Mouse (Mus musculus): ENCODE measurements around the gene Pars2. TPM values are rescaled to one million over a fixed set of nuclear protein-coding genes. Genes with fewer than 3 reads are reported as not detected.

Gene Pars2
- polyA plus RNA-seq, 1 experiment from 2014 or later = 8.8 TPM

- Histone ChIP-seq H3K4me1 (peaks cover 19% of the 10 kb centered on the region), H3K27ac (replicated peaks) (no peak overlapping the region), H3K27me3 (replicated peaks) (no peaks in the 10 kb centered on the region), H3K9ac (replicated peaks) (no peak overlapping the region), H3K36me3 (peaks cover 49% of the 10 kb centered on the region), H3K9me3 (replicated peaks) (no peaks in the 10 kb centered on the region), H3K4me3 (replicated peaks) (no peak overlapping the region), H3K4me2 (no peak overlapping the region)
- ATAC-seq (ENCODE audit: low FRiP score) = no peak
- 91% methylated on average over 5 of the region's 5 CpGs for WGBS
Measured at GRCm38 (mm10) chr4:106676749-106677148, 25.9 kb downstream of the Pars2 start.

- under 1% methylated on average over 43 of the region's 43 CpGs for WGBS
- peak; percentile 93 for ATAC-seq (ENCODE audit: low FRiP score)
- Histone ChIP-seq H3K9ac (replicated peaks) (peak within 1 kb of the TSS; percentile 78), H3K27ac (replicated peaks) (peak within 1 kb of the TSS; percentile 60; the same call in 1 of the 2 replicates), H3K4me1 (peaks cover 19% of the 10 kb centered on the region), H3K9me3 (replicated peaks) (no peaks in the 10 kb centered on the region), H3K4me3 (replicated peaks) (peak within 1 kb of the TSS; percentile 80), H3K4me2 (peak within 1 kb of the TSS; percentile 86), H3K36me3 (peaks cover 32% of the 10 kb centered on the region), H3K27me3 (replicated peaks) (no peaks in the 10 kb centered on the region)
Measured at GRCm38 (mm10) chr4:106678442-106679118, 27.7 kb downstream of the Pars2 start, which contains the start of gene Ttc4. Gene Ttc4, minus strand, starts transcription at chr4:106678944.

- ATAC-seq (ENCODE audit: low FRiP score) = peak; percentile 35
Measured at GRCm38 (mm10) chr4:106679152-106679551, 28.3 kb downstream of the Pars2 start.

GRCm38 (mm10) chr4:106680955-106681354, 30.1 kb downstream of the Pars2 start:
- WGBS = 44% methylated on average over 2 of the region's 2 CpGs
- H3K9me3 ChIP-seq (replicated peaks) = no peaks in the 10 kb centered on the region
- peaks cover 19% of the 10 kb centered on the region for H3K4me1 ChIP-seq
- H3K27me3 ChIP-seq (replicated peaks) = no peaks in the 10 kb centered on the region
- H3K4me3 ChIP-seq (replicated peaks) = no peak overlapping the region
- H3K9ac ChIP-seq (replicated peaks) = no peak overlapping the region
- H3K27ac ChIP-seq (replicated peaks) = no peak overlapping the region
- ATAC-seq (ENCODE audit: low FRiP score) = no peak
- H3K4me2 ChIP-seq = no peak overlapping the region
- H3K36me3 ChIP-seq = peaks cover 10% of the 10 kb centered on the region

More at GRCm38 (mm10) chr4:106679152-106679551, 28.3 kb downstream of the Pars2 start:
- Histone ChIP-seq H3K27ac (replicated peaks) (no peak overlapping the region), H3K4me3 (replicated peaks) (peak overlapping the region; percentile 80), H3K9me3 (replicated peaks) (no peaks in the 10 kb centered on the region), H3K4me2 (peak overlapping the region; percentile 86), H3K9ac (replicated peaks) (peak overlapping the region; percentile 78; the same call in 1 of the 2 replicates), H3K4me1 (peaks cover 19% of the 10 kb centered on the region), H3K36me3 (peaks cover 28% of the 10 kb centered on the region), H3K27me3 (replicated peaks) (no peaks in the 10 kb centered on the region)
- WGBS = 46% methylated on average over 3 of the region's 3 CpGs

- no peak for ATAC-seq (ENCODE audit: low FRiP score)
- Histone ChIP-seq H3K27ac (replicated peaks) (no peak overlapping the region), H3K4me1 (no peaks in the 10 kb centered on the region), H3K27me3 (replicated peaks) (no peaks in the 10 kb centered on the region), H3K9ac (replicated peaks) (no peak overlapping the region), H3K4me2 (no peak overlapping the region), H3K36me3 (no peaks in the 10 kb centered on the region), H3K9me3 (replicated peaks) (no peaks in the 10 kb centered on the region), H3K4me3 (replicated peaks) (no peak overlapping the region)
- WGBS = 63% methylated on average over 3 of the region's 3 CpGs
Measured at GRCm38 (mm10) chr4:106688636-106689296, 37.9 kb downstream of the Pars2 start.

- Histone ChIP-seq H3K9me3 (replicated peaks) (no peaks in the 10 kb centered on the region), H3K9ac (replicated peaks) (no peak overlapping the region), H3K4me1 (no peaks in the 10 kb centered on the region), H3K36me3 (no peaks in the 10 kb centered on the region), H3K27ac (replicated peaks) (no peak overlapping the region), H3K27me3 (replicated peaks) (no peaks in the 10 kb centered on the region), H3K4me3 (replicated peaks) (no peak overlapping the region), H3K4me2 (no peak overlapping the region)
- ATAC-seq (ENCODE audit: low FRiP score) = no peak
- 85% methylated on average over 15 of the region's 15 CpGs for WGBS
Measured at GRCm38 (mm10) chr4:106693841-106694430, 43.1 kb downstream of the Pars2 start.

GRCm38 (mm10) chr4:106699989-106700388, 49.1 kb downstream of the Pars2 start:
- 19% methylated on average over 9 of the region's 9 CpGs for WGBS
- H3K36me3 ChIP-seq = no peaks in the 10 kb centered on the region
- H3K27me3 ChIP-seq (replicated peaks) = no peaks in the 10 kb centered on the region
- no peak overlapping the region for H3K4me3 ChIP-seq (replicated peaks)
- peak overlapping the region; percentile 9; the same call in 1 of the 2 replicates for H3K4me2 ChIP-seq
- peak; percentile 39; the same call in 1 of the 2 replicates for ATAC-seq (ENCODE audit: low FRiP score)
- 0 out of 2 replicates have a peak overlapping the region, but pooled peaks have one; percentile 20 for H3K9ac ChIP-seq (replicated peaks)
- H3K9me3 ChIP-seq (replicated peaks) = no peaks in the 10 kb centered on the region
- H3K4me1 ChIP-seq = peaks cover 41% of the 10 kb centered on the region
- H3K27ac ChIP-seq (replicated peaks) = peak overlapping the region; percentile 66

- ATAC-seq (ENCODE audit: low FRiP score) = peak; percentile 26; the same call in 1 of the 2 replicates
- peak overlapping the region; percentile 66 for H3K27ac ChIP-seq (replicated peaks)
- no peak overlapping the region for H3K4me3 ChIP-seq (replicated peaks)
- 15% methylated on average over 4 of the region's 4 CpGs for WGBS
- H3K27me3 ChIP-seq (replicated peaks) = no peaks in the 10 kb centered on the region
- peak overlapping the region; percentile 34 for H3K4me2 ChIP-seq
- H3K9ac ChIP-seq (replicated peaks) = 0 out of 2 replicates have a peak overlapping the region, but pooled peaks have one; percentile 17
- H3K9me3 ChIP-seq (replicated peaks) = no peaks in the 10 kb centered on the region
- no peaks in the 10 kb centered on the region for H3K36me3 ChIP-seq
- H3K4me1 ChIP-seq = peaks cover 48% of the 10 kb centered on the region
Measured at GRCm38 (mm10) chr4:106700798-106701197, 49.9 kb downstream of the Pars2 start.

GRCm38 (mm10) chr4:106703956-106704355, 53.1 kb downstream of the Pars2 start:
- WGBS = 76% methylated on average over 10 of the region's 10 CpGs
- Histone ChIP-seq H3K27me3 (replicated peaks) (no peaks in the 10 kb centered on the region), H3K4me2 (no peak overlapping the region), H3K4me3 (replicated peaks) (no peak overlapping the region), H3K9me3 (replicated peaks) (no peaks in the 10 kb centered on the region), H3K9ac (replicated peaks) (no peak overlapping the region), H3K36me3 (no peaks in the 10 kb centered on the region), H3K27ac (replicated peaks) (peak overlapping the region; percentile 75), H3K4me1 (peaks cover 48% of the 10 kb centered on the region)
- ATAC-seq (ENCODE audit: low FRiP score) = no peak

- Histone ChIP-seq H3K4me3 (replicated peaks) (no peak overlapping the region), H3K36me3 (no peaks in the 10 kb centered on the region), H3K9me3 (replicated peaks) (no peaks in the 10 kb centered on the region), H3K9ac (replicated peaks) (no peak overlapping the region), H3K27ac (replicated peaks) (peak overlapping the region; percentile 75), H3K27me3 (replicated peaks) (no peaks in the 10 kb centered on the region), H3K4me2 (no peak overlapping the region), H3K4me1 (peaks cover 48% of the 10 kb centered on the region)
- peak; percentile 52 for ATAC-seq (ENCODE audit: low FRiP score)
- 31% methylated on average over 11 of the region's 11 CpGs for WGBS
Measured at GRCm38 (mm10) chr4:106704416-106704815, 53.5 kb downstream of the Pars2 start.

Data from neural tube, embryonic 15.5 days (tissue).